Mouse (Mus musculus) lung, embryonic 15.5 days (tissue): ENCODE measurements at regions not wholly inside any gene's neighbourhood (a gene's known extent, or its start where the extent isn't known, plus 50 kb on each side); places are given as distances from the start of the nearest gene placed in this dataset.

ENCODE experiments used
- ATAC-seq: fragments of 200-750 bp; cut with Nextera tagmentation; 2 replicates; pipeline ENCODE4 v1.8.0; 2017; ENCODE audit warnings: moderate number of reproducible peaks, borderline replicate concordance; ENCODE audit not compliant: low FRiP score, low TSS enrichment; ENCODE audit errors: extremely low read depth
- H3K27ac ChIP-seq: fragments of 300-500 bp; sonication (generic); 2 replicates; pipeline ENCODE4 v1.5.1; 2015; ENCODE audit warnings: moderate library complexity, mild to moderate bottlenecking, inconsistent platforms
- H3K27me3 ChIP-seq: fragments of 300-500 bp; sonication (generic); 2 replicates; pipeline ENCODE4 v1.6.1; 2015; ENCODE audit warnings: inconsistent platforms
- H3K36me3 ChIP-seq: fragments of 300-500 bp; sonication (generic); 2 replicates; pipeline ENCODE4 v1.6.1; 2015; ENCODE audit warnings: inconsistent platforms
- H3K4me1 ChIP-seq: fragments of 300-500 bp; sonication (generic); 2 replicates; pipeline ENCODE4 v1.6.1; 2015; ENCODE audit warnings: inconsistent platforms
- H3K4me2 ChIP-seq: fragments of 300-500 bp; sonication (generic); 2 replicates; pipeline ENCODE4 v1.6.1; 2015; ENCODE audit warnings: inconsistent platforms, mild to moderate bottlenecking, moderate library complexity
- H3K4me3 ChIP-seq: fragments of 300-500 bp; sonication (generic); 2 replicates; pipeline ENCODE4 v1.5.1; 2015; ENCODE audit warnings: mild to moderate bottlenecking, inconsistent platforms
- H3K9ac ChIP-seq: fragments of 300-500 bp; sonication (generic); 2 replicates; pipeline ENCODE4 v1.6.1; 2015; ENCODE audit warnings: inconsistent platforms
- H3K9me3 ChIP-seq: fragments of 300-500 bp; sonication (generic); 2 replicates; pipeline ENCODE4 v1.6.1; 2016; ENCODE audit warnings: inconsistent platforms
- WGBS: fragments of 180-500 bp; shearing (Covaris S2); methylation state at CpG from one replicate; pipeline ENCODE4 v1.1.7; 2015; 5-methylcytosine and 5-hydroxymethylcytosine counted together

GRCm38 (mm10) chr12:35429473-35429872 lies 105.4 kb downstream of the Ahr start:
- Histone ChIP-seq H3K4me1 (no peaks in the 10 kb centered on the region), H3K4me3 (no peak overlapping the region), H3K9me3 (no peaks in the 10 kb centered on the region), H3K4me2 (no peak overlapping the region), H3K9ac (no peak overlapping the region), H3K27me3 (no peaks in the 10 kb centered on the region), H3K36me3 (no peaks in the 10 kb centered on the region), H3K27ac (no peak overlapping the region)
- 91% methylated on average over 1 of the region's 1 CpGs for WGBS
- no peak for ATAC-seq

- WGBS, result 84% methylated on average over 2 of the region's 2 CpGs
Observed at GRCm38 (mm10) chr12:35419206-35419605, 115.6 kb downstream of the Ahr start.

GRCm38 (mm10) chr12:35417943-35418342 lies 116.9 kb downstream of the Ahr start:
- no peaks in the 10 kb centered on the region for H3K4me1 ChIP-seq
- H3K4me3 ChIP-seq, result no peak overlapping the region
- no peaks in the 10 kb centered on the region for H3K36me3 ChIP-seq
- H3K27ac ChIP-seq, result no peak overlapping the region
- no peak overlapping the region for H3K4me2 ChIP-seq
- no peaks in the 10 kb centered on the region for H3K9me3 ChIP-seq
- WGBS, result 61% methylated on average over 4 of the region's 4 CpGs
- no peak overlapping the region for H3K9ac ChIP-seq
- no peaks in the 10 kb centered on the region for H3K27me3 ChIP-seq
- no peak for ATAC-seq

More at GRCm38 (mm10) chr12:35419206-35419605, 115.6 kb downstream of the Ahr start:
- no peaks in the 10 kb centered on the region for H3K9me3 ChIP-seq
- ATAC-seq, result no peak
- no peaks in the 10 kb centered on the region for H3K4me1 ChIP-seq
- no peak overlapping the region for H3K27ac ChIP-seq
- no peak overlapping the region for H3K4me3 ChIP-seq
- H3K27me3 ChIP-seq, result no peaks in the 10 kb centered on the region
- no peak overlapping the region for H3K9ac ChIP-seq
- H3K36me3 ChIP-seq, result no peaks in the 10 kb centered on the region
- H3K4me2 ChIP-seq, result no peak overlapping the region

GRCm38 (mm10) chr12:35416583-35416982 lies 118.3 kb downstream of the Ahr start:
- Histone ChIP-seq H3K9ac (no peak overlapping the region), H3K4me3 (no peak overlapping the region), H3K9me3 (no peaks in the 10 kb centered on the region), H3K4me2 (no peak overlapping the region), H3K27ac (no peak overlapping the region), H3K4me1 (no peaks in the 10 kb centered on the region), H3K36me3 (no peaks in the 10 kb centered on the region), H3K27me3 (no peaks in the 10 kb centered on the region)
- no peak for ATAC-seq
- whole genome bisulfite sequencing, result 52% methylated on average over 5 of the region's 5 CpGs

GRCm38 (mm10) chr12:35412715-35413114 lies 122.1 kb downstream of the Ahr start:
- H3K4me1 ChIP-seq, result no peaks in the 10 kb centered on the region
- H3K9me3 ChIP-seq, result no peaks in the 10 kb centered on the region
- no peak overlapping the region for H3K27ac ChIP-seq
- no peak overlapping the region for H3K9ac ChIP-seq
- H3K4me2 ChIP-seq, result no peak overlapping the region
- no peaks in the 10 kb centered on the region for H3K27me3 ChIP-seq
- H3K4me3 ChIP-seq, result no peak overlapping the region
- ATAC-seq, result no peak
- no peaks in the 10 kb centered on the region for H3K36me3 ChIP-seq
- 65% methylated on average over 3 of the region's 3 CpGs for WGBS

GRCm38 (mm10) chr12:35408461-35408860 lies 126.4 kb downstream of the Ahr start:
- no peaks in the 10 kb centered on the region for H3K27me3 ChIP-seq
- no peaks in the 10 kb centered on the region for H3K9me3 ChIP-seq
- no peak overlapping the region for H3K4me2 ChIP-seq
- H3K9ac ChIP-seq, result no peak overlapping the region
- H3K27ac ChIP-seq, result no peak overlapping the region
- no peaks in the 10 kb centered on the region for H3K4me1 ChIP-seq
- no peak overlapping the region for H3K4me3 ChIP-seq
- WGBS, result 61% methylated on average over 3 of the region's 3 CpGs
- no peaks in the 10 kb centered on the region for H3K36me3 ChIP-seq
- ATAC-seq, result no peak

- no peak overlapping the region for H3K4me2 ChIP-seq
- H3K27ac ChIP-seq, result no peak overlapping the region
- no peaks in the 10 kb centered on the region for H3K27me3 ChIP-seq
- ATAC-seq, result no peak
- WGBS, result 81% methylated on average over 3 of the region's 3 CpGs
- H3K4me3 ChIP-seq, result no peak overlapping the region
- no peaks in the 10 kb centered on the region for H3K9me3 ChIP-seq
- H3K9ac ChIP-seq, result no peak overlapping the region
- no peaks in the 10 kb centered on the region for H3K36me3 ChIP-seq
- H3K4me1 ChIP-seq, result no peaks in the 10 kb centered on the region
Observed at GRCm38 (mm10) chr12:35408044-35408443, 126.8 kb downstream of the Ahr start.

GRCm38 (mm10) chr12:35401853-35402252 lies 133.0 kb downstream of the Ahr start:
- Histone ChIP-seq H3K9ac (no peak overlapping the region), H3K4me1 (no peaks in the 10 kb centered on the region), H3K27me3 (no peaks in the 10 kb centered on the region), H3K9me3 (no peaks in the 10 kb centered on the region), H3K4me2 (no peak overlapping the region), H3K27ac (no peak overlapping the region), H3K36me3 (no peaks in the 10 kb centered on the region), H3K4me3 (no peak overlapping the region)
- ATAC-seq, result no peak
- WGBS, result 54% methylated on average over 2 of the region's 2 CpGs

- WGBS, result 83% methylated on average over 2 of the region's 2 CpGs
- Histone ChIP-seq H3K4me2 (no peak overlapping the region), H3K27ac (no peak overlapping the region), H3K4me1 (no peaks in the 10 kb centered on the region), H3K27me3 (no peaks in the 10 kb centered on the region), H3K9me3 (no peaks in the 10 kb centered on the region), H3K4me3 (no peak overlapping the region), H3K9ac (no peak overlapping the region), H3K36me3 (no peaks in the 10 kb centered on the region)
- ATAC-seq, result no peak
Observed at GRCm38 (mm10) chr12:35401219-35401618, 133.6 kb downstream of the Ahr start.

GRCm38 (mm10) chr12:35395211-35395610 lies 139.6 kb downstream of the Ahr start:
- H3K27ac ChIP-seq, result no peak overlapping the region
- no peaks in the 10 kb centered on the region for H3K36me3 ChIP-seq
- no peak for ATAC-seq
- no peaks in the 10 kb centered on the region for H3K27me3 ChIP-seq
- H3K4me3 ChIP-seq, result no peak overlapping the region
- H3K9ac ChIP-seq, result no peak overlapping the region
- H3K4me2 ChIP-seq, result no peak overlapping the region
- no peaks in the 10 kb centered on the region for H3K4me1 ChIP-seq
- H3K9me3 ChIP-seq, result no peaks in the 10 kb centered on the region
- WGBS, result 82% methylated on average over 1 of the region's 1 CpGs

GRCm38 (mm10) chr12:35392111-35392510 lies 142.7 kb downstream of the Ahr start:
- WGBS, result 48% methylated on average over 2 of the region's 2 CpGs

GRCm38 (mm10) chr12:35390266-35390665 lies 144.6 kb downstream of the Ahr start:
- H3K9me3 ChIP-seq, result no peaks in the 10 kb centered on the region
- ATAC-seq, result no peak
- WGBS, result 63% methylated on average over 1 of the region's 1 CpGs
- H3K4me2 ChIP-seq, result no peak overlapping the region
- no peaks in the 10 kb centered on the region for H3K4me1 ChIP-seq
- no peak overlapping the region for H3K4me3 ChIP-seq
- H3K27me3 ChIP-seq, result no peaks in the 10 kb centered on the region
- H3K27ac ChIP-seq, result no peak overlapping the region
- H3K36me3 ChIP-seq, result no peaks in the 10 kb centered on the region
- H3K9ac ChIP-seq, result no peak overlapping the region

More at GRCm38 (mm10) chr12:35392111-35392510, 142.7 kb downstream of the Ahr start:
- no peaks in the 10 kb centered on the region for H3K36me3 ChIP-seq
- H3K9ac ChIP-seq, result no peak overlapping the region
- H3K4me3 ChIP-seq, result no peak overlapping the region
- ATAC-seq, result no peak
- H3K27ac ChIP-seq, result no peak overlapping the region
- H3K4me2 ChIP-seq, result no peak overlapping the region
- H3K4me1 ChIP-seq, result no peaks in the 10 kb centered on the region
- H3K9me3 ChIP-seq, result no peaks in the 10 kb centered on the region
- H3K27me3 ChIP-seq, result no peaks in the 10 kb centered on the region

GRCm38 (mm10) chr12:35389839-35390238 lies 145.0 kb downstream of the Ahr start:
- H3K4me2 ChIP-seq, result no peak overlapping the region
- H3K27ac ChIP-seq, result no peak overlapping the region
- H3K9ac ChIP-seq, result no peak overlapping the region
- no peaks in the 10 kb centered on the region for H3K27me3 ChIP-seq
- no peak for ATAC-seq
- H3K36me3 ChIP-seq, result no peaks in the 10 kb centered on the region
- H3K4me3 ChIP-seq, result no peak overlapping the region
- no peaks in the 10 kb centered on the region for H3K4me1 ChIP-seq
- H3K9me3 ChIP-seq, result no peaks in the 10 kb centered on the region
